Mouse (Mus musculus) midbrain, embryonic 13.5 days (tissue): ENCODE data around the gene Shisa3. TPM values are rescaled to one million over a fixed set of nuclear protein-coding genes. Genes with fewer than 3 reads are reported as not detected.

Experiments
- ATAC-seq: fragments of 200-750 bp; cut with Nextera tagmentation; 2 replicates; pipeline ENCODE4 v1.8.0; 2017; ENCODE audit warnings: mild to moderate bottlenecking, moderate TSS enrichment, moderate library complexity
- H3K27ac ChIP-seq: fragments of 300-500 bp; sonication (generic); 2 replicates; pipeline ENCODE4 v1.5.1; 2015; ENCODE audit warnings: inconsistent platforms, mild to moderate bottlenecking, moderate library complexity
- H3K27me3 ChIP-seq: fragments of 300-500 bp; sonication (generic); 2 replicates; pipeline ENCODE4 v1.6.1; 2015; ENCODE audit warnings: mild to moderate bottlenecking, inconsistent platforms
- H3K36me3 ChIP-seq: fragments of 300-500 bp; sonication (generic); 2 replicates; pipeline ENCODE4 v1.6.1; 2015; ENCODE audit warnings: mild to moderate bottlenecking, inconsistent platforms
- H3K4me1 ChIP-seq: fragments of 300-500 bp; sonication (generic); replicated peaks from 2 replicates; pipeline ENCODE4 v1.6.1; 2015; ENCODE audit warnings: inconsistent platforms
- H3K4me2 ChIP-seq: fragments of 300-500 bp; sonication (generic); replicated peaks from 2 replicates; pipeline ENCODE4 v1.6.1; 2015; ENCODE audit warnings: moderate library complexity, mild to moderate bottlenecking, inconsistent platforms
- H3K4me3 ChIP-seq: fragments of 300-500 bp; sonication (generic); replicated peaks from 2 replicates; pipeline ENCODE4 v1.5.1; 2015; ENCODE audit warnings: mild to moderate bottlenecking, inconsistent platforms
- H3K9ac ChIP-seq: fragments of 300-500 bp; sonication (generic); replicated peaks from 2 replicates; pipeline ENCODE4 v1.6.1; 2015; ENCODE audit warnings: mild to moderate bottlenecking, inconsistent platforms
- H3K9me3 ChIP-seq: fragments of 300-500 bp; sonication (generic); 2 replicates; pipeline ENCODE4 v1.6.1; 2016; ENCODE audit warnings: mild to moderate bottlenecking, inconsistent platforms
- WGBS: fragments of 180-500 bp; shearing (Covaris S2); methylation state at CpG from one replicate; pipeline ENCODE4 v1.1.7; 2015; 5-methylcytosine and 5-hydroxymethylcytosine counted together
- polyA plus RNA-seq: library from polyadenylated mRNA; unstranded; fragments of >200 nt; fragmentation: Nextera tagmentation; extraction: Ambion mirVana; gene quantifications from 2 replicates; pipeline ENCODE4 v1.2.1, GENCODE M21; 2015

Shisa3 gene
- polyA plus RNA-seq = 17.2 and 17.6 TPM in 2 replicates

DNA sequence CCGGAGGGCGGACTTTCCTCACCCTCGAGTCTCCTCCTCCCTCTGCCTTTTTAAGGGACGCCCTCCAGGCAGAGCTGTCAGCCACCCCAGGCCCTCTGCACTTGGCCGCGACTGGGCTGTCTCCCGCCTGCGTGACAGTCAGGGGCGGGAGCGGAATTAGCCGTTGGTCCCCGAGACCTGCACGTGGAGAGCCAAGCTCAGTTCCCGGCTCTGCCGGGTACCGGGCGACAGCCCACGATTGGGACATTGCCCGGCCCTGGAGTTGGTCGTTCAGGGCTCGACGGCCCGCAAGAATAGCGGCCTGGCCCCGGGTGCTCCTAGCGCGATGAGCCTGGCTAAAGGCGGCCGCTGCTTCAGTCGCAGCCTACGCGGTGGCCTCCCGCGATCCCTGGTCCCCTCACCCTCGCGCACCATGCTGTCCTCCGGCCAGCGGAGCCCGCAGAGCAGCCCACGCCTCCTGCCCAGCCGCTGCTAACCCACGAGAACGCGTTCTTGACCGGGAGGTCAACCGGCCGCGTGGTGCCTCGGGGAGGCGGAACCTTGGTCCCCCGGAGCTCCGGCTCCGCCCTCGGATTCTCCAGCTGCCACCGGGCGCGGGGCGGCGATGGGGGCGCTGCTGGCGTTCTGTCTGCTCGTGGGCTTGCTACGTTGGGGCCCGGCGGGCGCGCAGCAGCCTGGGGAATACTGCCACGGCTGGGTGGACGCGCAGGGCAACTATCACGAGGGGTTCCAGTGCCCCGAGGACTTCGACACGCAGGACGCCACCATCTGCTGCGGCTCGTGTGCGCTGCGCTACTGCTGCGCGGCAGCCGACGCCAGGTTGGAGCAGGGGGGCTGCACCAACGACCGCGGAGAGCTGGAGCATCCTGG, at the start of gene Shisa3:
Gene Shisa3 (plus strand): TSS at position 79 of the 870 bp plus-strand sequence.
- H3K36me3 ChIP-seq = no peaks in the 10 kb centered on the region
- no peaks in the 10 kb centered on the region for H3K9me3 ChIP-seq
- H3K4me1 ChIP-seq = peaks cover 22% of the 10 kb centered on the region
- H3K4me3 ChIP-seq = peak within 1 kb of the TSS; percentile 53
- under 1% methylated on average over 86 of the region's 86 CpGs for WGBS
- peak; percentile 81 for ATAC-seq
- H3K27me3 ChIP-seq = peaks cover 91% of the 10 kb centered on the region
- peak within 1 kb of the TSS; percentile 67 for H3K9ac ChIP-seq
- H3K27ac ChIP-seq = no peak within 1 kb of the TSS
- peak within 1 kb of the TSS; percentile 72 for H3K4me2 ChIP-seq

GRCm38 (mm10) chr5:67558644-67559043, 49.0 kb upstream of the Shisa3 start:
- Histone ChIP-seq H3K36me3 (no peaks in the 10 kb centered on the region), H3K4me3 (no peak overlapping the region), H3K27me3 (no peaks in the 10 kb centered on the region), H3K9me3 (no peaks in the 10 kb centered on the region), H3K4me1 (no peaks in the 10 kb centered on the region), H3K4me2 (no peak overlapping the region), H3K27ac (no peak overlapping the region), H3K9ac (no peak overlapping the region)
- WGBS = 74% methylated on average over 4 of the region's 4 CpGs
- ATAC-seq = no peak

GRCm38 (mm10) chr5:67559063-67559462, 48.6 kb upstream of the Shisa3 start:
- H3K36me3 ChIP-seq = no peaks in the 10 kb centered on the region
- no peaks in the 10 kb centered on the region for H3K9me3 ChIP-seq
- no peak overlapping the region for H3K4me3 ChIP-seq
- H3K27ac ChIP-seq = no peak overlapping the region
- H3K4me2 ChIP-seq = no peak overlapping the region
- no peaks in the 10 kb centered on the region for H3K4me1 ChIP-seq
- no peak overlapping the region for H3K9ac ChIP-seq
- ATAC-seq = no peak
- WGBS = 92% methylated on average over 3 of the region's 3 CpGs
- H3K27me3 ChIP-seq = no peaks in the 10 kb centered on the region

- Histone ChIP-seq H3K36me3 (no peaks in the 10 kb centered on the region), H3K4me3 (no peak overlapping the region), H3K9me3 (no peaks in the 10 kb centered on the region), H3K27me3 (no peaks in the 10 kb centered on the region), H3K27ac (no peak overlapping the region), H3K4me1 (no peaks in the 10 kb centered on the region), H3K4me2 (no peak overlapping the region), H3K9ac (no peak overlapping the region)
- 89% methylated on average over 6 of the region's 6 CpGs for WGBS
- no peak for ATAC-seq
These were observed 35.0 kb upstream of the Shisa3 start for GRCm38 (mm10) chr5:67572552-67573155.

DNA sequence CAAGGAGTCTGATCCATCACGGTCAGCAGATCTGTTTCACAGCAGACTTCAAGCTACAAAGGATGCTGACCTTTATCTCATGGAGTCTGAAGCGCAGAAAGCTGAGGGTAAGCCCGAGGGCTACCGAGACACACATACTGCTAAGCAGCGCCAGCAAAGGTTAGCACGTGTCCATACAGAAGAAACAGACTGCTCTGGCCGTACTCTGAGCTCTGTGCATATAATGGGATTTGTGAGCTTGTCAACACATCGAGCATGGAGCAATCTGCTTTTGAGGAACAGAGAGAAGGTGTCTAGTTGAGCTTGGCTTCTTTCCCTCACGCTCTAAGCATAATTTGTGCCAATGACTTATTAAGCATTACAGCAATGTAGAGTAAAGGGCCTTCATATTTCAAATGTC, 33.6 kb upstream of the Shisa3 start:
- Histone ChIP-seq H3K9ac (no peak overlapping the region), H3K36me3 (no peaks in the 10 kb centered on the region), H3K9me3 (no peaks in the 10 kb centered on the region), H3K4me3 (no peak overlapping the region), H3K4me2 (no peak overlapping the region), H3K27ac (no peak overlapping the region), H3K27me3 (0 out of 2 replicates have a peak, but pooled peaks cover 5% of the 10 kb centered on the region), H3K4me1 (no peaks in the 10 kb centered on the region)
- no peak for ATAC-seq
- WGBS = 76% methylated on average over 9 of the region's 9 CpGs

DNA sequence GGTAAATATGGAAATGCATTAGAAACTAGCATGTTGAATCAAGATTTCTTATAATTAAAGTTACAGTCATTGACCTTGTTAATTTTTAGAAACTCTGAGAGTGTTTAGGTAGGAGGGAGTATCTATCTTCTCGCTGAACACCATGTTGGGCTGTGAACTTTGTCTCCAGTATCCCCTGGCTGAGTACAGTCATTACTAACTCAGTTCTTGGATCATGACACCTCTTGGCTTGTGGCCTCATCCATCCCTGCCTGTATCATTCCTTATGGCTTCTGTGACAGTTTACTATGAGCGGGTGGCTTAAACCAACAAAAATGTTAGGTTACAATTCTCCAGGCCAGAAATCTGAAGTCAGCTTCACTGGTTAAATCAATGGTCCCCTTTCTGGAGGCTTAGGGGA, 32.0 kb upstream of the Shisa3 start:
- WGBS = 94% methylated on average over 2 of the region's 2 CpGs
- Histone ChIP-seq H3K36me3 (no peaks in the 10 kb centered on the region), H3K9ac (no peak overlapping the region), H3K27ac (no peak overlapping the region), H3K4me1 (no peaks in the 10 kb centered on the region), H3K4me2 (no peak overlapping the region), H3K27me3 (0 out of 2 replicates have a peak, but pooled peaks cover 5% of the 10 kb centered on the region), H3K4me3 (no peak overlapping the region), H3K9me3 (no peaks in the 10 kb centered on the region)
- ATAC-seq = no peak

GRCm38 (mm10) chr5:67579725-67580633, 27.7 kb upstream of the Shisa3 start:
- no peaks in the 10 kb centered on the region for H3K9me3 ChIP-seq
- H3K9ac ChIP-seq = no peak overlapping the region
- H3K27ac ChIP-seq = no peak overlapping the region
- WGBS = 56% methylated on average over 6 of the region's 6 CpGs
- no peaks in the 10 kb centered on the region for H3K4me1 ChIP-seq
- 0 out of 2 replicates have a peak, but pooled peaks cover 8% of the 10 kb centered on the region for H3K27me3 ChIP-seq
- no peak overlapping the region for H3K4me3 ChIP-seq
- no peaks in the 10 kb centered on the region for H3K36me3 ChIP-seq
- ATAC-seq = no peak
- H3K4me2 ChIP-seq = no peak overlapping the region

DNA sequence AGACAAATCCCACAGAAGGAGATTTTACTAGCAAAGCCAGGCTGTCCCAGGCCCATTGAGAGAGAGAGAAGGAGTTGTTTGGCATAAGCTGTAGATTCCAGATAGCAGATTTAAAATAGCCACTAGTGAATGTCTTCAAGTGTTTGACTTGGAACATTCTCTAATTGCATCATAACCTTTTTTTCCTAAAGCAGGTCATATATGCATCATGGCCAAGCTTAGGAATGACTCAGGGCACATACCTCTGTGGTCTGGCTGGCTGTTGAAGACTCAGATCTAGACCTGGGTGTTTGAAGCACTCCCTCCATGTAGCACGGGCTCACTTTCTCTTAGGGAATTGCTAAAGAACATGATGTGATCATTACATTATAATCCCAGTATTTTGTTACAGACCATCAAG, 12.6 kb upstream of the Shisa3 start:
- H3K9me3 ChIP-seq = no peaks in the 10 kb centered on the region
- H3K4me3 ChIP-seq = no peak overlapping the region
- no peak overlapping the region for H3K9ac ChIP-seq
- H3K4me2 ChIP-seq = no peak overlapping the region
- no peak for ATAC-seq
- peaks cover 30% of the 10 kb centered on the region for H3K27me3 ChIP-seq
- no peaks in the 10 kb centered on the region for H3K4me1 ChIP-seq
- H3K27ac ChIP-seq = no peak overlapping the region
- WGBS = 83% methylated on average over 1 of the region's 1 CpGs
- no peaks in the 10 kb centered on the region for H3K36me3 ChIP-seq

GRCm38 (mm10) chr5:67595629-67596028, 12.1 kb upstream of the Shisa3 start:
- no peaks in the 10 kb centered on the region for H3K36me3 ChIP-seq
- H3K4me1 ChIP-seq = no peaks in the 10 kb centered on the region
- WGBS = 82% methylated on average over 7 of the region's 7 CpGs
- H3K4me3 ChIP-seq = no peak overlapping the region
- H3K27me3 ChIP-seq = peaks cover 35% of the 10 kb centered on the region
- no peak overlapping the region for H3K9ac ChIP-seq
- H3K4me2 ChIP-seq = no peak overlapping the region
- ATAC-seq = no peak
- H3K27ac ChIP-seq = no peak overlapping the region
- no peaks in the 10 kb centered on the region for H3K9me3 ChIP-seq

DNA sequence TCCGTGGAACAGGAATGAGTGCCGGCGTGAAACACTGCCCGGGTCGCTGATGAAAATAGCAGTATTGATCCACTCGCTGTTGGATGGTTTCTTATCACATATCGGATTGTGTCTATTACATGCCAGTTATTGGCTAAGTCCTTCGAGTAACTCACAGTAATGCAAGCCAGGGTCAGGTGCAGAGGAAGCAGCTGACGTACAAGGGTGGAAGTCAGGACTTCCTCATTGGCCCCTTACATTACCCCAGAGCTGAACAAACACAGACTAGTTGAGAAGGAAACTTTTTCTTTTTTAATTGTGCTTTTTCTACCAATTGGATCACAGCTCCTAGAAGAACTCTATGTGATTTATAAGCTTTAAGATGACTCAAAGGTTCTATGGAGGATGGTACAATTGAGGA, 7.7 kb upstream of the Shisa3 start:
- WGBS = 89% methylated on average over 9 of the region's 9 CpGs

DNA sequence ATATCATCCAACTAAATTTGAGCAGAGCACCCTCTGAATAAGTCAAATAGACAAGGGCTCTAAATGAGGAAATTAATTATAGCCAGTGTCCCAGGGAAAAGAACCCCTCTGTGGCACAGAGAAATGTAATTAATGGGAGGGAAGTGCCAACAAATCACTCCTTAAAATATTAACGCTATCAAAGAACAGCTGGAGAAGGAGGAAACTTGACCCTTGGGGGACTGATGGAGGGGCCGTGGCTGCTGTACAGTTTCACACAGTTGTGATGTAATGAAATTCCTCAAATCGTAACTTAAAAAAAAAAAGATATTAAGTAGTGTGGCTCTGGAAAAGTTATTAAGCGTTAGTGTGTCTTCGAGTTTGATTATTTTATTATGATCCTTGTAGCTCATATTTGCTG, 1.7 kb upstream of the Shisa3 start:
- Histone ChIP-seq H3K9ac (no peak overlapping the region), H3K4me2 (no peak overlapping the region), H3K4me3 (no peak overlapping the region), H3K27ac (no peak overlapping the region), H3K4me1 (peaks cover 22% of the 10 kb centered on the region), H3K27me3 (peaks cover 92% of the 10 kb centered on the region), H3K9me3 (no peaks in the 10 kb centered on the region), H3K36me3 (no peaks in the 10 kb centered on the region)
- no peak for ATAC-seq
- WGBS = 48% methylated on average over 5 of the region's 5 CpGs

More for the DNA sequence above, 7.7 kb upstream of the Shisa3 start:
- H3K4me1 ChIP-seq = no peaks in the 10 kb centered on the region
- H3K27ac ChIP-seq = no peak overlapping the region
- peaks cover 77% of the 10 kb centered on the region for H3K27me3 ChIP-seq
- no peak overlapping the region for H3K4me2 ChIP-seq
- no peak overlapping the region for H3K4me3 ChIP-seq
- no peak for ATAC-seq
- H3K9ac ChIP-seq = no peak overlapping the region
- H3K36me3 ChIP-seq = no peaks in the 10 kb centered on the region
- no peaks in the 10 kb centered on the region for H3K9me3 ChIP-seq
